Mouse (Mus musculus) MEL (cell line): Measurements from ENCODE around the gene Rragc. TPM values are rescaled to one million over a fixed set of nuclear protein-coding genes. Genes with fewer than 3 reads are reported as not detected.
A peak's percentile ranks its signal among the peaks of the same experiment; 100 is the strongest.

Experiments used
- DNase-seq: peaks from one replicate; pipeline ENCODE4 v3.0.0; 2011; ENCODE audit warnings: low read depth, low spot score
- H3K27ac ChIP-seq: 2 replicates; pipeline ENCODE4 v1.5.1; 2012; ENCODE audit warnings: low read depth, mild to moderate bottlenecking, control low read depth, low read length, moderate library complexity; ENCODE audit not compliant: control insufficient read depth
- H3K27me3 ChIP-seq, 2 experiments: fragments of 150-350 bp in 1 of 2; sonication (generic) in 1 of 2; 2 replicates each; pipeline ENCODE4 v1.6.1; 2012; ENCODE audit warnings: low read length in 2 of 2, mild to moderate bottlenecking in 2 of 2, improper control_type of control experiment in 1 of 2, moderate library complexity in 1 of 2; ENCODE audit not compliant: insufficient read depth in 2 of 2, control insufficient read depth in 1 of 2
- H3K36me3 ChIP-seq, 2 experiments: 2 replicates each; pipeline ENCODE4 v1.6.1; 2012 to 2014; ENCODE audit warnings: low read length in 2 of 2, improper control_type of control experiment in 1 of 2, inconsistent platforms in 1 of 2, mild to moderate bottlenecking in 1 of 2; ENCODE audit not compliant: insufficient read depth in 2 of 2, control insufficient read depth in 1 of 2
- H3K4me1 ChIP-seq, 2 experiments: fragments of 150-350 bp in 1 of 2; sonication (generic) in 1 of 2; 2 replicates each; pipeline ENCODE4 v1.6.1; 2012; ENCODE audit warnings: low read length in 2 of 2, improper control_type of control experiment in 1 of 2, mild to moderate bottlenecking in 1 of 2; ENCODE audit not compliant: insufficient read depth in 2 of 2, control insufficient read depth in 1 of 2
- H3K4me3 ChIP-seq, 2 experiments: fragments of 150-350 bp in 1 of 2; sonication (generic) in 1 of 2; 2 replicates each; pipeline ENCODE4 v1.5.1; 2012; ENCODE audit warnings: low read depth in 2 of 2, low read length in 2 of 2, mild to moderate bottlenecking in 2 of 2, moderate library complexity in 2 of 2, control low read depth in 1 of 2, improper control_type of control experiment in 1 of 2; ENCODE audit not compliant: control insufficient read depth in 1 of 2, insufficient read depth in 1 of 2
- H3K79me2 ChIP-seq: 2 replicates; pipeline ENCODE4 v1.6.1; 2012; ENCODE audit warnings: mild to moderate bottlenecking, low read length, moderate library complexity; ENCODE audit not compliant: control insufficient read depth, poor library complexity, insufficient read depth
- H3K9ac ChIP-seq: 2 replicates; pipeline ENCODE4 v1.6.1; 2012; ENCODE audit warnings: low read depth, mild to moderate bottlenecking, control low read depth, low read length, moderate library complexity; ENCODE audit not compliant: control insufficient read depth, poor library complexity, severe bottlenecking
- H3K9me3 ChIP-seq: fragments of 150-350 bp; sonication (generic); replicated peaks from 2 replicates; pipeline ENCODE4 v1.6.1; 2012; ENCODE audit warnings: mild to moderate bottlenecking, low read length, improper control_type of control experiment, moderate library complexity; ENCODE audit not compliant: insufficient read depth
- BHLHE40 ChIP-seq: IDR thresholded peaks from 2 replicates; pipeline ENCODE4 v1.6.1; 2012; ENCODE audit warnings: low read depth, mild to moderate bottlenecking, inconsistent platforms, low read length, improper control_type of control experiment, borderline replicate concordance
- CTCF ChIP-seq, 3 experiments: IDR thresholded peaks in 2 of 3; conservative IDR thresholded peaks in 1 of 3; 2 replicates each; pipeline ENCODE4 v1.5.1; 2011 to 2012; ENCODE audit warnings: low read length in 3 of 3, low read depth in 2 of 3, mild to moderate bottlenecking in 2 of 3, improper control_type of control experiment in 1 of 3, inconsistent platforms in 1 of 3, mixed read lengths in 1 of 3, moderate library complexity in 1 of 3; ENCODE audit not compliant: control insufficient read depth in 1 of 3, insufficient read depth in 1 of 3, poor library complexity in 1 of 3, severe bottlenecking in 1 of 3
- ELF1 ChIP-seq: IDR thresholded peaks from 2 replicates; pipeline ENCODE4 v1.6.1; 2014; ENCODE audit warnings: low read depth, mild to moderate bottlenecking, inconsistent platforms, low read length, improper control_type of control experiment, moderate library complexity
- EP300 ChIP-seq, 2 experiments: IDR thresholded peaks; 2 replicates each; pipeline ENCODE4 v1.6.1; 2011; ENCODE audit warnings: improper control_type of control experiment in 2 of 2, low read length in 2 of 2, low read depth in 1 of 2, mild to moderate bottlenecking in 1 of 2
- GATA1 ChIP-seq: IDR thresholded peaks from 2 replicates; pipeline ENCODE4 v1.6.1; 2011; ENCODE audit warnings: low read depth, low read length, improper control_type of control experiment
- MAFK ChIP-seq: IDR thresholded peaks from 2 replicates; pipeline ENCODE4 v1.6.1; 2011; ENCODE audit warnings: low read depth, mild to moderate bottlenecking, low read length, improper control_type of control experiment, borderline replicate concordance
- MAZ ChIP-seq: IDR thresholded peaks from 2 replicates; pipeline ENCODE4 v1.6.1; 2012; ENCODE audit warnings: low read depth, mild to moderate bottlenecking, inconsistent platforms, low read length, improper control_type of control experiment
- MXI1 ChIP-seq: IDR thresholded peaks from 2 replicates; pipeline ENCODE4 v1.6.1; 2011; ENCODE audit warnings: mild to moderate bottlenecking, low read depth, low read length, improper control_type of control experiment
- NELFE ChIP-seq: IDR thresholded peaks from 2 replicates; pipeline ENCODE4 v1.6.1; 2011; ENCODE audit warnings: low read depth, low read length, improper control_type of control experiment
- POLR2AphosphoS2 ChIP-seq: IDR thresholded peaks from 2 replicates; pipeline ENCODE4 v1.6.1; 2011; ENCODE audit warnings: low read length, improper control_type of control experiment
- POLR2AphosphoS5 ChIP-seq: IDR thresholded peaks from 2 replicates; pipeline ENCODE4 v1.6.1; 2012; ENCODE audit warnings: low read depth, borderline replicate concordance, mild to moderate bottlenecking, inconsistent platforms, low read length, moderate library complexity, mixed read lengths
- RAD21 ChIP-seq: IDR thresholded peaks from 2 replicates; pipeline ENCODE4 v1.6.1; 2011; ENCODE audit warnings: mild to moderate bottlenecking, low read depth, low read length, improper control_type of control experiment
- SIN3A ChIP-seq: IDR thresholded peaks from 2 replicates; pipeline ENCODE4 v1.6.1; 2012; ENCODE audit warnings: low read length, improper control_type of control experiment, inconsistent platforms
- SMC3 ChIP-seq: IDR thresholded peaks from 2 replicates; pipeline ENCODE4 v1.6.1; 2011; ENCODE audit warnings: low read depth, low read length, improper control_type of control experiment
- TAL1 ChIP-seq: IDR thresholded peaks from 2 replicates; pipeline ENCODE4 v1.6.1; 2012; ENCODE audit warnings: mild to moderate bottlenecking, inconsistent platforms, low read length, moderate library complexity, mixed read lengths
- TBP ChIP-seq: IDR thresholded peaks from 2 replicates; pipeline ENCODE4 v1.8.0; 2011; ENCODE audit warnings: low read depth, low read length, improper control_type of control experiment
- TCF12 ChIP-seq: IDR thresholded peaks from 2 replicates; pipeline ENCODE4 v1.6.1; 2014; ENCODE audit warnings: low read depth, mild to moderate bottlenecking, inconsistent platforms, low read length, improper control_type of control experiment, moderate library complexity
- ZKSCAN1 ChIP-seq: IDR thresholded peaks from 2 replicates; pipeline ENCODE4 v1.6.1; 2012; ENCODE audit warnings: low read depth, mild to moderate bottlenecking, inconsistent platforms, low read length, improper control_type of control experiment, moderate library complexity
- ZMIZ1 ChIP-seq: IDR thresholded peaks from 2 replicates; pipeline ENCODE4 v1.6.1; 2012; ENCODE audit warnings: low read depth, mild to moderate bottlenecking, inconsistent platforms, low read length, improper control_type of control experiment, moderate library complexity
- polyA plus RNA-seq, 2 experiments: library from polyadenylated mRNA; stranded (reverse) in 1 of 2; unstranded in 1 of 2; fragments of >175 nt in 1 of 2; fragments of >200 nt in 1 of 2; gene quantifications; 2 replicates each; pipeline versions ENCODE4 v1.2.1 to v1.2.4; 2012; ENCODE audit warnings: low replicate concordance in 2 of 2, low read depth in 1 of 2; ENCODE audit not compliant: insufficient read length in 2 of 2, insufficient read depth in 1 of 2, missing spikeins in 1 of 2
- total RNA-seq: library from RNA; depleted of rRNA; stranded (reverse); fragments of 300-350 nt; gene quantifications from 2 replicates; pipeline ENCODE4 v1.2.3, GENCODE M21; 2012

Gene Rragc
- total and polyA plus RNA-seq, 3 experiments, result 21.0 to 36.6 TPM; not detected in 1

DNA sequence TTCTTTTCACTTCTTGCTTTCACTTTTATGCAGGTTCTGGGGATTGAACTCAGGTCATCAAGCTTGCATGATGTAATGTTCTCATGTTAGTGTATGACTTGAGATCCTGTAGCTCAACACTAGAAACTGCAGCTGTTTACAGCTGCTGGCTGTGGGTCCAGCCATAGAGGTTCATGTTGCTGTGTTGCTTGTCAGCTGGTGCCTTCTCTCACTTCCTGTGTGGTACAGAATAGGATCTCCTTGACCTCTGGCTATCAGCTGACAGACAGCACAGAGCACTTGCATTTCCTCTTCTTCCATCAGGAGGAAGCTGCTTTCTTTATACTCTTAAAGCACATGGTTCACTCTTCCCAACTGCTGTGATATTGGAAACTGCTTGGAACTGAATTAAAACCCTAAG is 10.7 kb downstream of the Rragc start (continued):
- no peak for TF ChIP-seq TBP
- no peak for TF ChIP-seq TCF12
- TF ChIP-seq ELF1, result peak; percentile 45; the same call in 1 of the 2 replicates
- no peak for TF ChIP-seq CTCF (IDR thresholded peaks at IDR 0.05 in 2 of 3, conservative IDR thresholded peaks at IDR 0.05 in 1 of 3; ENCODE audit: control insufficient read depth in 1 of 3, insufficient read depth in 1 of 3, low read depth in 2 of 3, low read length in 3 of 3, poor library complexity in 1 of 3, severe bottlenecking in 1 of 3)
- TF ChIP-seq TAL1, result peak; percentile 21
- TF ChIP-seq NELFE, result no peak
- TF ChIP-seq MAFK, result no peak
- no peak for TF ChIP-seq GATA1
- peak; percentile 60; the same call in 1 of the 2 replicates for TF ChIP-seq MXI1
- no peak for TF ChIP-seq MAZ

DNA sequence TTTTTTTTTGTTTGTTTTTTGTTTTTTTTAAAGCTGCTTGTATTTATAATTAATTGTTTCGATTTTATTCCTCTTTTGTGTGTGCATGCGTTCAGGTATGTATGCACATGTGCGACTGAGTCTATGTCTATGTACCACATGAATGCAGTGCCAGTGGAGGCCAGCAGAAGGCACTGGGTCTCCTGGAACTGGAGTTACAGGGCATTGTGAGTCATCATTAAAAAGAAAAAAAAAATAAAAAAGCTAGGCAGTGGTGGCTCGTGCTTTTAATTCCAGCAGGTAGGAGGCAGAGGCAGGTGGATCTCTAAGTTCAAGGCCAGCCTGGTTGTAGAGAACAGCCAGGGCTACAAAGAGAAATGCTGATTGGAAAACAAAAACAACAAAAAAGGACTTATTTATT is 12.7 kb downstream of the Rragc start:
- Histone ChIP-seq H3K27ac (no peak overlapping the region), H3K36me3 (peaks cover 7 to 18% of the 10 kb centered on the region in 2 experiments)
- peak in 2 of 3 experiments; percentile 7 to 11; a peak in 1 of 6 replicates for TF ChIP-seq CTCF (IDR thresholded peaks at IDR 0.05 in 2 of 3, conservative IDR thresholded peaks at IDR 0.05 in 1 of 3; ENCODE audit: control insufficient read depth in 1 of 3, insufficient read depth in 1 of 3, low read depth in 2 of 3, low read length in 3 of 3, poor library complexity in 1 of 3, severe bottlenecking in 1 of 3)
- TF ChIP-seq SMC3, result no peak
- TF ChIP-seq EP300 (IDR thresholded peaks at IDR 0.05; ENCODE audit: low read depth in 1 of 2, low read length in 2 of 2), result no peak
- TF ChIP-seq BHLHE40, result no peak
- TF ChIP-seq, all 39 proteins: peak for 1

DNA sequence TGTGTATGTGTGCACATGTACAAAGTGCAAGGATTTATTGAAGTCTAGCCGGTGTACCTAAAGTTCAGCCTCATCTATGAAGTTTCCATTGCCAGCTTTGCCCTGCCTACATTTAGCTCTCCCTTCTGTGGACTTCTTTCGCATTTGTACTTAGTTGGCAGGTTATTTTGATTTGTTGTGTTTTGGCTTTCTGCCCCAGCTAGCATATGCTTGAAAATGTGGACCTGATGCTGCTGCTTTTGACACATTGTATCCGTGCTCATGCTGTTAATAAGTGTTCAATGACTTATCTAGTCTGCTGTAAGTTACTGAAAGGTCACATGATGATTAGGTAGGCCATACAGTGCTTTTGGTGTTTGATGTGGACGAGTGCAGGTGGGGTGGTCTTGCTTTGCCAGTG is 17.1 kb downstream of the Rragc start:
- no peak for DNase-seq
- no peaks in the 10 kb centered on the region for H3K79me2 ChIP-seq
- H3K9ac ChIP-seq, result no peak overlapping the region
- no peaks in the 10 kb centered on the region for H3K27me3 ChIP-seq
- H3K27ac ChIP-seq, result no peak overlapping the region
- peaks cover 0 to 1% of the 10 kb centered on the region in 2 experiments; a peak in 1 of 4 replicates for H3K36me3 ChIP-seq
- H3K4me3 ChIP-seq, result no peak overlapping the region
- no peaks in the 10 kb centered on the region for H3K4me1 ChIP-seq
- TF ChIP-seq POLR2AphosphoS5, result no peak
- TF ChIP-seq TBP, result no peak
- no peak for TF ChIP-seq RAD21
- TF ChIP-seq POLR2AphosphoS2, result no peak
- TF ChIP-seq NELFE, result no peak
- TF ChIP-seq SIN3A, result no peak
- TF ChIP-seq ZKSCAN1, result no peak
- TF ChIP-seq ZMIZ1, result no peak
- no peaks in the 10 kb centered on the region for H3K9me3 ChIP-seq

More for the DNA sequence above, 12.7 kb downstream of the Rragc start:
- Histone ChIP-seq H3K9me3 (no peaks in the 10 kb centered on the region), H3K27me3 (no peaks in the 10 kb centered on the region), H3K4me1 (peaks cover 0 to 5% of the 10 kb centered on the region in 2 experiments; a peak in 2 of 4 replicates), H3K79me2 (no peaks in the 10 kb centered on the region), H3K9ac (no peak overlapping the region), H3K4me3 (no peak overlapping the region)
- no peak for DNase-seq
